Mouse (Mus musculus) liver, embryonic 11.5 days (tissue): ENCODE results near the gene Upp1. TPM values are rescaled to one million over a fixed set of nuclear protein-coding genes. Genes with fewer than 3 reads are reported as not detected.
"Not testable (repeated sequence)": the region's sequence is repeated elsewhere in the genome, so short reads cannot be mapped to it uniquely, and the experiment has no call there.

Source experiments
- ATAC-seq: fragments of 200-750 bp; cut with Nextera tagmentation; replicated peaks from 2 replicates; pipeline ENCODE4 v1.8.0; 2017; ENCODE audit warnings: moderate number of reproducible peaks, mild to moderate bottlenecking, moderate TSS enrichment, moderate library complexity; ENCODE audit not compliant: low FRiP score
- DNase-seq: peaks from one replicate; pipeline ENCODE4 v3.0.0-alpha.2; 2017; ENCODE audit warnings: low spot score
- H3K27ac ChIP-seq: fragments of 300-500 bp; sonication (generic); 2 replicates; pipeline ENCODE4 v1.5.1; 2014; ENCODE audit warnings: mild to moderate bottlenecking, low read depth, low read length, control low read depth
- H3K27me3 ChIP-seq: fragments of 300-500 bp; sonication (generic); replicated peaks from 2 replicates; pipeline ENCODE4 v1.6.1; 2014; ENCODE audit warnings: low read length, mixed read lengths; ENCODE audit not compliant: control insufficient read depth, insufficient read depth
- H3K36me3 ChIP-seq: fragments of 300-500 bp; sonication (generic); 2 replicates; pipeline ENCODE4 v1.6.1; 2014; ENCODE audit warnings: mild to moderate bottlenecking, low read length, moderate library complexity, mixed read lengths; ENCODE audit not compliant: control insufficient read depth, insufficient read depth
- H3K4me1 ChIP-seq: fragments of 300-500 bp; sonication (generic); replicated peaks from 2 replicates; pipeline ENCODE4 v1.6.1; 2014; ENCODE audit warnings: low read length, mixed read lengths; ENCODE audit not compliant: control insufficient read depth, insufficient read depth
- H3K4me2 ChIP-seq: fragments of 300-500 bp; sonication (generic); 2 replicates; pipeline ENCODE4 v1.6.1; 2014; ENCODE audit warnings: mild to moderate bottlenecking, control low read depth, moderate library complexity
- H3K4me3 ChIP-seq: fragments of 300-500 bp; sonication (generic); 2 replicates; pipeline ENCODE4 v1.5.1; 2014; ENCODE audit warnings: low read depth, low read length, control low read depth
- H3K9ac ChIP-seq: fragments of 300-500 bp; sonication (generic); 2 replicates; pipeline ENCODE4 v1.6.1; 2014; ENCODE audit warnings: low read depth, low read length, control low read depth
- H3K9me3 ChIP-seq: fragments of 300-500 bp; sonication (generic); 2 replicates; pipeline ENCODE4 v1.6.1; 2016; ENCODE audit warnings: low read length, inconsistent platforms, mixed read lengths; ENCODE audit not compliant: control insufficient read depth
- WGBS: fragments of 180-500 bp; shearing (Covaris S2); extraction: QIAGEN DNeasy Blood & Tissue Kit; methylation state at CpG from one replicate; pipeline ENCODE4 v1.1.7; 2014; 5-methylcytosine and 5-hydroxymethylcytosine counted together
- polyA plus RNA-seq: library from polyadenylated mRNA; unstranded; fragments of >200 nt; fragmentation: Nextera tagmentation; extraction: Ambion mirVana; gene quantifications from 2 replicates; pipeline ENCODE4 v1.2.1, GENCODE M21; 2014

Gene Upp1
- polyA plus RNA-seq, 1 experiment from 2014 or later: 5.1 TPM

- H3K4me2 ChIP-seq: no peak overlapping the region
- H3K4me1 ChIP-seq: no peaks in the 10 kb centered on the region
- WGBS: 87% methylated on average over 2 of the region's 2 CpGs
These were observed 27.2 kb downstream of the Upp1 start for GRCm38 (mm10) chr11:9145113-9145512.

GRCm38 (mm10) chr11:9146115-9146514, 28.2 kb downstream of the Upp1 start:
- H3K27me3 ChIP-seq: no peaks in the 10 kb centered on the region
- H3K4me3 ChIP-seq: no peak overlapping the region
- no peaks in the 10 kb centered on the region for H3K4me1 ChIP-seq
- DNase-seq (no peak), ATAC-seq (no peak)
- H3K4me2 ChIP-seq: no peak overlapping the region
- H3K9ac ChIP-seq: no peak overlapping the region
- no peak overlapping the region for H3K27ac ChIP-seq
- no peaks in the 10 kb centered on the region for H3K36me3 ChIP-seq
- H3K9me3 ChIP-seq: no peaks in the 10 kb centered on the region
- WGBS: 79% methylated on average over 4 of the region's 4 CpGs

More at GRCm38 (mm10) chr11:9145113-9145512, 27.2 kb downstream of the Upp1 start:
- Histone ChIP-seq H3K27me3 (no peaks in the 10 kb centered on the region), H3K27ac (no peak overlapping the region), H3K4me3 (no peak overlapping the region), H3K36me3 (no peaks in the 10 kb centered on the region), H3K9ac (no peak overlapping the region), H3K9me3 (no peaks in the 10 kb centered on the region)
- DNase-seq (no peak), ATAC-seq (no peak)

DNA sequence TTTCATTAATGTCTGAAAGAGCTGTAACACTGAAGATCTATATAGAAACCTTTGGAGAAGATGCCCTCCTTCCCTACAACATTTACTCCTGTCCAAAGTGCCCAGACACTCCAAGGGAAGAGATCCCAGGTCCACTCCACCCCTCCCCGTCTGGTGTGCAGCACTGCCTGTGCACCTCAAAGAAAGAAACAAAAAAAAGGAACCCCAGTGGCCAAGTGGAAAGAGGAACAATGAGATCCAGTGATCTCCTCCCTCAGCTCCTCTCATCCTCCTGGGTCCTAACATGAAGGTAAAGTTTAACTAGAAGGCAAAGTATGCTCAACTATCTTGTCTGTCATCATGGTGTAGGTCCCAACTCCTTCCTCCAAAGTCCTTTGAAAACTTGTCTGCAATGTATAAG, 28.8 kb downstream of the Upp1 start:
- H3K4me1 ChIP-seq: no peaks in the 10 kb centered on the region
- no peak for DNase-seq
- 74% methylated on average over 1 of the region's 1 CpGs for WGBS

GRCm38 (mm10) chr11:9148206-9148605, 30.3 kb downstream of the Upp1 start:
- Histone ChIP-seq H3K36me3 (no peaks in the 10 kb centered on the region), H3K9ac (no peak overlapping the region), H3K4me3 (no peak overlapping the region), H3K4me2 (no peak overlapping the region), H3K9me3 (no peaks in the 10 kb centered on the region), H3K4me1 (no peaks in the 10 kb centered on the region), H3K27me3 (no peaks in the 10 kb centered on the region), H3K27ac (no peak overlapping the region)
- ATAC-seq: no peak
- 75% methylated on average over 2 of the region's 2 CpGs for WGBS
- no peak for DNase-seq

More for the DNA sequence above, 28.8 kb downstream of the Upp1 start:
- no peak overlapping the region for H3K9ac ChIP-seq
- ATAC-seq: no peak
- H3K9me3 ChIP-seq: no peaks in the 10 kb centered on the region
- H3K27ac ChIP-seq: no peak overlapping the region
- H3K4me2 ChIP-seq: no peak overlapping the region
- H3K4me3 ChIP-seq: no peak overlapping the region
- H3K36me3 ChIP-seq: no peaks in the 10 kb centered on the region
- H3K27me3 ChIP-seq: no peaks in the 10 kb centered on the region

DNA sequence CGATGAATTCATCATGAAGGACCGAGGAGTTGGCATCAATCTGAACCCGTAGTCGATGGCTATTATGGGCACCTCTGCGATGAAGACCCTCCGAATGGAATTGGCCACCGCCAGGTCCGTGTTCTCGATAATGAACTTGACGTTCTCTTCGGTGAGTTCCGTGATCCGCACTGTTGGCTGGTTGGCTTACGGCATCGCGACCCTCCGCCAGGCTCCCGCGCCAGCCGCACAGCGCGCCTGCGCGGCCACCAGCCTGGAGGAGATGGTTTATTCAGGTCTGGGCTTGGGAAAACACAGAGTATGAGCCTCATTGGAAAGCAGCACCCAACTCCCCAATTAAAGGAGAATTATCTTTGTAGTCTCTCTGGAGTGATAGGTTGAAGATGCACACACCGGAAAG, 32.5 kb downstream of the Upp1 start:
- H3K27me3 ChIP-seq, H3K4me1 ChIP-seq, H3K9ac ChIP-seq, H3K36me3 ChIP-seq, H3K4me2 ChIP-seq, DNase-seq, H3K4me3 ChIP-seq, H3K9me3 ChIP-seq, H3K27ac ChIP-seq, ATAC-seq: not testable (repeated sequence)
- 71% methylated on average over 25 of the region's 25 CpGs for WGBS

DNA sequence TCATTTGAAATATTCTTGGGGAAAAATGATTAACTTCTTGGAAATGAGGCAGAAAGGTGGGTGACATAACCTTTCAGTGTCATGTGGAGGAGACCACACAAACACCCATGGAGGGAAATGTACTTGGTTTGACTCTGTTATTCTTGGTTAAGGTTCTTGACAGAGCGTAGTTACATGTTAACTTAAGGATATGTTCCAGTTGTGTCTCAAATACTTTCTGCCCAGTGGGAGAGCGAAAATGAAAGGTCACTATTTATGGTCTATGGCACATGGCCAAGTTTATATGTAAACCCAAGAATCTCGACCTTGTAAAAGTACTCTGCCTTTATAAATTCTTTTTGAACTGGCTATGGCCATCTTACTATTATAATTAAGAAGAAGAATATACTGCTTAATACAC, 42.0 kb downstream of the Upp1 start:
- Histone ChIP-seq H3K4me3 (no peak overlapping the region), H3K27me3 (no peaks in the 10 kb centered on the region), H3K4me1 (no peaks in the 10 kb centered on the region), H3K4me2 (no peak overlapping the region), H3K9me3 (no peaks in the 10 kb centered on the region), H3K9ac (no peak overlapping the region), H3K36me3 (no peaks in the 10 kb centered on the region), H3K27ac (no peak overlapping the region)
- ATAC-seq (no peak), DNase-seq (no peak)
- WGBS: 66% methylated on average over 3 of the region's 3 CpGs

- Histone ChIP-seq H3K4me3 (no peak overlapping the region), H3K36me3 (no peaks in the 10 kb centered on the region), H3K9ac (no peak overlapping the region), H3K27ac (no peak overlapping the region), H3K4me1 (no peaks in the 10 kb centered on the region), H3K9me3 (no peaks in the 10 kb centered on the region), H3K27me3 (no peaks in the 10 kb centered on the region), H3K4me2 (no peak overlapping the region)
- WGBS: 89% methylated on average over 2 of the region's 2 CpGs
- DNase-seq (no peak), ATAC-seq (no peak)
These were observed 49.4 kb downstream of the Upp1 start for GRCm38 (mm10) chr11:9167331-9167730.

DNA sequence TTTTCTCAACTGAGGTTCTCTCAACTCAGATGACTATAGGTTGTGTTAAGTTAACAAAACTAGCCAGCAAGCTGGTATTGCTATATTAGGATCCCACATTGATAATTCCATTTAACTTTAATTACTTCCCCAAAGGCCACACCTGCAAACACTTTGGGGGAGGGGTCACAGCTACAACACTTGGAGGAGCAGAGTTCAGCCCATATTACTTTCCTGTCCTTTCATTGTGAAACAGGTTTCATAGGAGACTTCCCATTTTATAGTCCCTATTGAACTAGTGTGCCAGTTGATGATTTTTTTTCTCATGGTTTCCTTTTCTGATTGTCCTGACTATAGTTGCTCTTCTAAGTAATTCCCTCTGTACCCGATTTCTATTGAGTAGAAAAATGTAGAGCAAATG, 63.6 kb downstream of the Upp1 start:
- DNase-seq (no peak), ATAC-seq (no peak)
- Histone ChIP-seq H3K4me2 (no peak overlapping the region), H3K4me3 (no peak overlapping the region), H3K9ac (no peak overlapping the region), H3K27ac (no peak overlapping the region), H3K27me3 (no peaks in the 10 kb centered on the region), H3K4me1 (no peaks in the 10 kb centered on the region), H3K9me3 (no peaks in the 10 kb centered on the region), H3K36me3 (no peaks in the 10 kb centered on the region)
- 75% methylated on average over 1 of the region's 1 CpGs for WGBS
